Mouse (Mus musculus) heart, adult 2 months (tissue): ENCODE results near the gene Usp21.

Experiments used
- CTCF ChIP-seq: fragments of 200-600 bp; IDR thresholded peaks from 2 replicates; pipeline ENCODE4 v1.8.1; 2022; ENCODE audit warnings: antibody characterized with exemption, mild to moderate bottlenecking, moderate library complexity
- EP300 ChIP-seq: fragments of 200-500 bp; IDR thresholded peaks from 2 replicates; pipeline ENCODE4 v1.6.1; 2011; ENCODE audit warnings: low read depth, low read length, control low read depth; ENCODE audit not compliant: insufficient read depth

DNA sequence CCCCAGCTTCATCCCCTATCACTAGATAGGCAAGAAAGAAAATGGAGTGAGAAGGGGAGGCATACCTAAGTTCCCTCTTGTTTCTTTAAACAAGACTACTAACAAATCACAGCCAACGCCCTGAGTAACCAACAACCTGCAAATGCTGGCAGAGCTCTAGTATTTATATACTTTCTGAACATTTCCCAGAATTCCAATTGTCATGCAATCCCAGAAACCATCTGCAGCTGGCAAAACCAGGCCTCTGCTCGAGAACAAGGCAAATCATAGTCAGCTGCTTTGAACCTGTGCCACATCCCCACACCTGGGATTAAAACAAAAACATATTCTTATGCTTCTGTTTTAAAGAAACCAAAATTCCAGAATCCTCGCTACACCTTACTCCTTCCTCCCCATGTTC, 5.6 kb upstream of the Usp21 start:
- no peak for TF ChIP-seq CTCF
- no peak for TF ChIP-seq EP300
